Mouse (Mus musculus): Measurements from ENCODE around the gene Scd2. TPM values are rescaled to one million over a fixed set of nuclear protein-coding genes. Genes with fewer than 3 reads are reported as not detected.
"Not testable (repeated sequence)": the region's sequence is repeated elsewhere in the genome, so short reads cannot be mapped to it uniquely, and the experiment has no call there.

Scd2 gene
- total RNA-seq, 2 experiments from 2014 or later: 642 to 712 TPM

- DNase-seq (ENCODE audit: extremely low spot score in 1 of 2, low spot score in 1 of 2): no peak
These were observed 25.9 kb upstream of the Scd2 start for GRCm38 (mm10) chr19:44267499-44268002.

DNA sequence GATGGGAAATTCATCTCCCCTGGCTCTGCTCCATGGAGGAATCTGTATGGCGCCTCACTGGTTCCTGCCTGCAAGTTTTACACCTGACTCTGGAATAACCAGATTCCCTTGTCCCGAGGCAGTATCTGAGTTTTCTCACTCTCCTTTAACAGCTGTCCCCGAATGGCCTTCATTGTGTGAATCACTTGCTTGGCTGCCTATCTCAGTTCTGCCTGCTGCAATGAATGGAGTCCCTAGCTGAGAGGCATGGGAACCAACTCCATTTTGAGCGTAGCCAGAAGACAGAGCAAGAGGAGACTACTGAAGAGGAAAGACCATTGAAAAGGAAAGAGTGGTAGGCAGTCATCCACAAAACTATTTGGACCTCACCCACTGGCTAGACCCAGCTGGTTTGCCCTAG is 19.8 kb upstream of the Scd2 start:
- no peak for DNase-seq (ENCODE audit: extremely low spot score in 1 of 2, low spot score in 1 of 2)

GRCm38 (mm10) chr19:44274452-44274851 is 19.0 kb upstream of the Scd2 start:
- DNase-seq (ENCODE audit: extremely low spot score in 1 of 2, low spot score in 1 of 2): no peak

- DNase-seq (ENCODE audit: extremely low spot score in 1 of 2, low spot score in 1 of 2): no peak
These were observed 18.1 kb upstream of the Scd2 start for GRCm38 (mm10) chr19:44275418-44275817.

GRCm38 (mm10) chr19:44276861-44277260 is 16.6 kb upstream of the Scd2 start:
- DNase-seq (ENCODE audit: extremely low spot score in 1 of 2, low spot score in 1 of 2): no peak

GRCm38 (mm10) chr19:44277931-44278330 is 15.5 kb upstream of the Scd2 start:
- no peak for DNase-seq (ENCODE audit: extremely low spot score in 1 of 2, low spot score in 1 of 2)

GRCm38 (mm10) chr19:44280755-44281154 is 12.7 kb upstream of the Scd2 start:
- no peak for DNase-seq (ENCODE audit: extremely low spot score in 1 of 2, low spot score in 1 of 2)

GRCm38 (mm10) chr19:44281825-44282447 is 11.5 kb upstream of the Scd2 start:
- not testable (repeated sequence) for DNase-seq (ENCODE audit: extremely low spot score in 1 of 2, low spot score in 1 of 2)

- DNase-seq (ENCODE audit: extremely low spot score in 1 of 2, low spot score in 1 of 2): no peak
These were observed 10.8 kb upstream of the Scd2 start for GRCm38 (mm10) chr19:44282534-44283156.

DNA sequence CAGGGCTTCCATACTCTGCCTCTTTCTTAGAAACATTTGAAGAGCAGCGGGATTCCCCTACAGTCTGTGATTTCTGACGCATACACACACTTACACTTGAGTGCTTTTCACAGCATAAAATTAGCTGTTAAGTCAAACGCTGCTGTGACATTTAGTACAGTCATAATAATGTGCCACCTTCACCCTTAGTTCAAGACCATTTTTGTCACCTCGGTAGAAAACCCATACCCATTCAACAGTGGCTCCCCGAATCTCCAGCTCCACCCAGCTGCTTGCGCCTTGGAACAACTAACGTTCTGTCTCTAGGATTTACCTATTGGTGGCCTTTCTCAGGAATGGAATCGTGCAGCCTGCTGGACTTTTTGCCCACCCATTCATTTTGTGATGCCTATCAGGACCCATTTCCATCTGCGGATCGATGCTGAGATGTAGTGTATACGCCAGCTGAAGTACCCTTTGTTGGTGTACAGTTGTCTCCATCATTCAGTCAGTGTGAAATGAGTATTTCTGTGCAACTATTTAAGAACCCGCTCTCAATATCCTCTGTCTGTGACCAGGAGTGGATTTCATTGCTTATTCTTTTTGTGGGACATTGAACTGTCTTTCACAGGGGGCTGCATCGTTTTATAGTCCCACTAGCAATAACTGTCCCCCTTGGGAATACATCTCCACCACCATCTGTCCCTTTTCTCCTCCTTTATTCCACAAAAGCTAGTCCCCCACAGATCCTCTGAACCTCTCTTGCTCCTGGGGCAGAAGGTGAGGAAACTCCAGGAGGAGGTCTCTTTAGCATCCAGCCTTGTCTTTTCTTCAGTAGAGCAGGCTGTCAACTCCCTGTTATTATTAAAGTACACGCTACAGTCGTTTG is 10.1 kb upstream of the Scd2 start:
- no peak for DNase-seq (ENCODE audit: extremely low spot score in 1 of 2, low spot score in 1 of 2)

DNA sequence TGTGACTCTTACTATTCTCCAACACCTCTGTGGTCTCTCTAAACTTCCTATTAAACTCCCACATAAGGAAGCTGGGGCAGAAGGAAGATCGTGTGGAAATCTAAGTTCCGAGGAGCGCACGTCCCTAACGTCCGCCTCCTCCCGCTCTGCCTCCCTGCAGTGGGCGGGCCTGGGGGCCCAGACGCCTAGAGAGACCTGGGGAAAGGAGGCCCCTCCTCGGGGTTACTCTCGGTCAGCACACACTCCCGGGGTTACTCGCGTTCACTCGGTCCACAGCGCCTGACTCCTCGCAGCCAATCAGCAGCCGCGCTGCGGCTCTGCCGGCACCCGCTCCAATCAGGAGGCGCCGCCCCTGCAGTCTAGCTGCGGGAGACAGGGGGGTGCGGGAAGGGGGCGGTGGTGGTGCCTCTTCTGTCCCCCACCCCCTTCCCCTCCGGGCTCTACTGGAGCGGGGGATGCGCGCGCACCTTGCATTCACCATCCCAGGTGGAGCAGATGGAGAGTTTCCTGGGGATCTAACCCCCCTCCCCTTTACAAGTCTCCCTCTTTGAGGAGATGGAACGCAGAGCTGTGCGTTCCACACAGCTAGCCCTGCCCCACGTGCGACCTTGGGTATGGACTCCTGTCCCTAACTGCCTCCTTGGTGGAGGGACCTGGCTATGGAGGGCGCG is 9.3 kb upstream of the Scd2 start:
- DNase-seq (ENCODE audit: extremely low spot score in 1 of 2, low spot score in 1 of 2): peak; percentile 71 to 80

DNA sequence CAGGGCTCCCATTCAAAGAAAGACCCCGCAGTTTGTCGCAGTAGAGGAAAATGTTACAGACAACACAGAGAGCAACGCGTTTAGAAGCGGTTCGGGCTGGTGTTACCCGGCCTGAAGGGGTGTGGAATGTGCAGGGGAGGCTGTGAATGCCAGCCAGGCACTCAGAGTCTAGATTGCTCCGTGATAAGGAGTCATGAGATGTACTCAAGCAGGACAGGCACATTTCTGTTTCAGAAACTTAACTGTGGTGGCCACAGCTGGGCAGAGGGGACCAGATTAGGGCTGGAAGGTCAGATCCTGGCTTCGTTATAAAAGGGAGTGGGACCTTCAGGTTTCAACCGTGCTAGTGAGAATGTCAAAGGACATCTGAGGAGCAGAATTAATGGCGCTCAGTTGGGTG is 8.8 kb upstream of the Scd2 start:
- no peak for DNase-seq (ENCODE audit: extremely low spot score in 1 of 2, low spot score in 1 of 2)

DNA sequence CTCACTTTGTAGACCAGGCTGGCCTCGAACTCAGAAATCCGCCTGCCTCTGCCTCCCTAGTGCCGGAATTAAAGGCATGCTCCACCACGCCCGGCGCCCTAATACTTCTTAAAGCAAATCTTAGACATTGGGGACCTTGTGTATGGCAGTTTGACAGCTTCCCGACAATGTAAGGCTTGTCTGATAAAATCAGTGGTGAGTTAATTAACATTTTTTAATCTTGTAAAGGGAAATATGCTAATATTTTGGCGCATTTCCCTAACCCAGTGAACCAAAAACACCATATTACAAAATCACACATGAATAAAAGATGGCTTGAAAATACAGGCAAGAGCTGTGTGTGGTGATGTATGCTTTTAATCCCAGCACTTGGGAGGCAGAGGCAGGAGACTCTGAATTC is 7.9 kb upstream of the Scd2 start:
- DNase-seq (ENCODE audit: extremely low spot score in 1 of 2, low spot score in 1 of 2): no peak

- no peak for DNase-seq (ENCODE audit: extremely low spot score in 1 of 2, low spot score in 1 of 2)
These were observed 7.4 kb upstream of the Scd2 start for GRCm38 (mm10) chr19:44286109-44286508.

GRCm38 (mm10) chr19:44287415-44288110 is 5.9 kb upstream of the Scd2 start:
- DNase-seq (ENCODE audit: extremely low spot score in 1 of 2, low spot score in 1 of 2): no peak

DNA sequence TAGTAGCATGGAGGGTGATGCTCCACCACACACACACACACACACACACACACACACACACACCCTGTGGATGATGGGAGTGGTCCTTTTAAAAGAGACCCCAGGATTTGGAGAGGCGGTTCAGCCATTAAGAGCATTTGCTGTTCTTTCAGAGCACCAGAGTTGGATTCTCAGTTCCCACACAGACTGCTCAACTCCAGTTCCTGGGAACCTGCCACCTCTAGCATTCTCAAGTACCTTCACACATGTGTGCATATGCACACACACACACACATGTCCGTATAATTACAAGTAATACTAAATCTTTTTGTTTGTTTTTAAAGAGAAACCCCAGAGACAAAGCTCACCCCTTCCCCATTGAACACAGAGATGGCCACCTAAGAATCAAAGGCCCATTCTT is 1.4 kb upstream of the Scd2 start:
- no peak for DNase-seq (ENCODE audit: extremely low spot score in 1 of 2, low spot score in 1 of 2)

- DNase-seq (ENCODE audit: extremely low spot score in 1 of 2, low spot score in 1 of 2): no peak
These were observed 991 bp upstream of the Scd2 start for GRCm38 (mm10) chr19:44292483-44292882.

- DNase-seq (ENCODE audit: extremely low spot score in 1 of 2, low spot score in 1 of 2): peak; percentile 82 to 83
These were observed 486 bp downstream of the Scd2 start for GRCm38 (mm10) chr19:44293769-44294551.

DNA sequence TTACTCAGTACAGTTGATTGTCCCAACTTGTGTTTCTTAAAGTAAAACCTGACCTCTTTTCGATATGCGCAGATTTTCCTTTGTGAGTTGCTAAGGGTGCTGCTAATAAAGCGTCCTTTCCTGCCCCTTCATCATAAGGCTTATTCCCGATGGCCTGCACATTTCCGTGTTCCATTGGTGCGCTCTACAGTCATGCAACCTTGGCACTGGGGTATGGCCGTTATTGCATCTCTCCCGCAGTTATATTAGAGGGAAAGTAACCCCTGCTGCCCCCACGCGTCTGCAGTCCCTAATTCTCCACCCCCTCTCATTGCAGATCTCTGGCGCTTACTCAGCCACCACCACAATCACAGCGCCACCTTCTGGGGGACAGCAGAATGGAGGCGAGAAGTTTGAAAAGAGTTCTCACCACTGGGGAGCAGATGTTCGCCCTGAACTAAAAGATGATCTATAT is 1.1 kb downstream of the Scd2 start:
- DNase-seq (ENCODE audit: extremely low spot score in 1 of 2, low spot score in 1 of 2): peak; percentile 80 to 95
